Mouse (Mus musculus) stomach, embryonic 15.5 days (tissue): ENCODE measurements around the gene Galnt10. TPM values are rescaled to one million over a fixed set of nuclear protein-coding genes. Genes with fewer than 3 reads are reported as not detected.

ENCODE experiments used
- ATAC-seq: fragments of 200-750 bp; cut with Nextera tagmentation; 2 replicates; pipeline ENCODE4 v1.8.0; 2017; ENCODE audit warnings: low read depth, moderate number of reproducible peaks, moderate TSS enrichment; ENCODE audit not compliant: insufficient read depth, low FRiP score
- H3K27ac ChIP-seq: fragments of 300-500 bp; sonication (generic); 2 replicates; pipeline ENCODE4 v1.5.1; 2015; ENCODE audit warnings: mild to moderate bottlenecking, inconsistent platforms
- H3K27me3 ChIP-seq: fragments of 300-500 bp; sonication (generic); replicated peaks from 2 replicates; pipeline ENCODE4 v1.6.1; 2015; ENCODE audit warnings: inconsistent platforms
- H3K36me3 ChIP-seq: fragments of 300-500 bp; sonication (generic); 2 replicates; pipeline ENCODE4 v1.6.1; 2015; ENCODE audit warnings: inconsistent platforms
- H3K4me1 ChIP-seq: fragments of 300-500 bp; sonication (generic); 2 replicates; pipeline ENCODE4 v1.6.1; 2015; ENCODE audit warnings: inconsistent platforms
- H3K4me2 ChIP-seq: fragments of 300-500 bp; sonication (generic); 2 replicates; pipeline ENCODE4 v1.6.1; 2015; ENCODE audit warnings: mild to moderate bottlenecking, inconsistent platforms
- H3K4me3 ChIP-seq: fragments of 300-500 bp; sonication (generic); replicated peaks from 2 replicates; pipeline ENCODE4 v1.5.1; 2015; ENCODE audit warnings: inconsistent platforms
- H3K9ac ChIP-seq: fragments of 300-500 bp; sonication (generic); 2 replicates; pipeline ENCODE4 v1.6.1; 2015; ENCODE audit warnings: inconsistent platforms
- H3K9me3 ChIP-seq: fragments of 300-500 bp; sonication (generic); 2 replicates; pipeline ENCODE4 v1.6.1; 2016; ENCODE audit warnings: inconsistent platforms
- WGBS: fragments of 180-500 bp; shearing (Covaris S2); methylation state at CpG from one replicate; pipeline ENCODE4 v1.1.7; 2015; 5-methylcytosine and 5-hydroxymethylcytosine counted together
- polyA plus RNA-seq: library from polyadenylated mRNA; unstranded; fragments of >200 nt; fragmentation: Nextera tagmentation; extraction: Ambion mirVana; gene quantifications from 2 replicates; pipeline ENCODE4 v1.2.1, GENCODE M21; 2015

The Galnt10 gene
- polyA plus RNA-seq, 1 experiment from 2014 or later: 19.8 TPM

- Histone ChIP-seq H3K27ac (no peak overlapping the region), H3K4me1 (peaks cover 5% of the 10 kb centered on the region; the same call in 1 of the 2 replicates), H3K27me3 (no peaks in the 10 kb centered on the region), H3K36me3 (no peaks in the 10 kb centered on the region), H3K4me3 (no peak overlapping the region), H3K9me3 (no peaks in the 10 kb centered on the region), H3K9ac (no peak overlapping the region), H3K4me2 (no peak overlapping the region)
- ATAC-seq: no peak
- WGBS: 50% methylated on average over 17 of the region's 17 CpGs
Observed at GRCm38 (mm10) chr11:57696207-57696676, 51.0 kb downstream of the Galnt10 start.

- 65% methylated on average over 5 of the region's 5 CpGs for WGBS
Observed at GRCm38 (mm10) chr11:57696807-57697251, 51.6 kb downstream of the Galnt10 start.

GRCm38 (mm10) chr11:57700114-57700513 lies 54.9 kb downstream of the Galnt10 start:
- Histone ChIP-seq H3K27ac (no peak overlapping the region), H3K36me3 (no peaks in the 10 kb centered on the region), H3K4me3 (no peak overlapping the region), H3K4me2 (no peak overlapping the region), H3K4me1 (0 out of 2 replicates have a peak, but pooled peaks cover 5% of the 10 kb centered on the region), H3K9me3 (no peaks in the 10 kb centered on the region), H3K27me3 (no peaks in the 10 kb centered on the region), H3K9ac (no peak overlapping the region)
- 90% methylated on average over 7 of the region's 7 CpGs for WGBS
- ATAC-seq: no peak

More at GRCm38 (mm10) chr11:57696807-57697251, 51.6 kb downstream of the Galnt10 start:
- Histone ChIP-seq H3K4me3 (no peak overlapping the region), H3K36me3 (no peaks in the 10 kb centered on the region), H3K4me2 (no peak overlapping the region), H3K9me3 (no peaks in the 10 kb centered on the region), H3K27ac (no peak overlapping the region), H3K9ac (no peak overlapping the region), H3K4me1 (peaks cover 5% of the 10 kb centered on the region; the same call in 1 of the 2 replicates), H3K27me3 (no peaks in the 10 kb centered on the region)
- ATAC-seq: no peak

GRCm38 (mm10) chr11:57701193-57701925 lies 56.1 kb downstream of the Galnt10 start:
- ATAC-seq: peak; percentile 43; the same call in 1 of the 2 replicates
- Histone ChIP-seq H3K27ac (peak overlapping the region; percentile 21; the same call in 1 of the 2 replicates), H3K36me3 (no peaks in the 10 kb centered on the region), H3K4me3 (no peak overlapping the region), H3K4me2 (no peak overlapping the region), H3K9me3 (no peaks in the 10 kb centered on the region), H3K27me3 (no peaks in the 10 kb centered on the region), H3K9ac (no peak overlapping the region), H3K4me1 (0 out of 2 replicates have a peak, but pooled peaks cover 5% of the 10 kb centered on the region)
- WGBS: 69% methylated on average over 11 of the region's 11 CpGs

GRCm38 (mm10) chr11:57701956-57702355 lies 56.7 kb downstream of the Galnt10 start:
- H3K4me2 ChIP-seq: no peak overlapping the region
- no peak for ATAC-seq
- WGBS: 53% methylated on average over 5 of the region's 5 CpGs
- H3K9me3 ChIP-seq: no peaks in the 10 kb centered on the region
- H3K9ac ChIP-seq: no peak overlapping the region
- no peak overlapping the region for H3K4me3 ChIP-seq
- H3K27me3 ChIP-seq: no peaks in the 10 kb centered on the region
- H3K27ac ChIP-seq: peak overlapping the region; percentile 21; the same call in 1 of the 2 replicates
- 0 out of 2 replicates have a peak, but pooled peaks cover 4% of the 10 kb centered on the region for H3K4me1 ChIP-seq
- no peaks in the 10 kb centered on the region for H3K36me3 ChIP-seq

- no peak for ATAC-seq
- Histone ChIP-seq H3K4me3 (no peak overlapping the region), H3K27me3 (no peaks in the 10 kb centered on the region), H3K36me3 (no peaks in the 10 kb centered on the region), H3K4me2 (no peak overlapping the region), H3K27ac (no peak overlapping the region), H3K9ac (no peak overlapping the region), H3K4me1 (no peaks in the 10 kb centered on the region; the same call in 1 of the 2 replicates), H3K9me3 (no peaks in the 10 kb centered on the region)
- 87% methylated on average over 1 of the region's 1 CpGs for WGBS
Observed at GRCm38 (mm10) chr11:57706620-57707019, 61.4 kb downstream of the Galnt10 start.

- H3K27ac ChIP-seq: no peak overlapping the region
- no peaks in the 10 kb centered on the region for H3K36me3 ChIP-seq
- no peaks in the 10 kb centered on the region; the same call in 1 of the 2 replicates for H3K4me1 ChIP-seq
- no peak overlapping the region for H3K9ac ChIP-seq
- H3K4me3 ChIP-seq: no peak overlapping the region
- no peak overlapping the region for H3K4me2 ChIP-seq
- H3K27me3 ChIP-seq: no peaks in the 10 kb centered on the region
- H3K9me3 ChIP-seq: no peaks in the 10 kb centered on the region
- 84% methylated on average over 5 of the region's 5 CpGs for WGBS
- ATAC-seq: peak; percentile 47; the same call in 1 of the 2 replicates
Observed at GRCm38 (mm10) chr11:57707114-57707798, 62.0 kb downstream of the Galnt10 start.

- WGBS: 67% methylated on average over 22 of the region's 22 CpGs
- Histone ChIP-seq H3K36me3 (no peaks in the 10 kb centered on the region), H3K4me2 (no peak overlapping the region), H3K9ac (no peak overlapping the region), H3K9me3 (no peaks in the 10 kb centered on the region), H3K4me1 (no peaks in the 10 kb centered on the region; the same call in 1 of the 2 replicates), H3K27me3 (no peaks in the 10 kb centered on the region), H3K4me3 (no peak overlapping the region), H3K27ac (no peak overlapping the region; the same call in 1 of the 2 replicates)
- 0 out of 2 replicates have a peak, but pooled peaks have one; percentile 3 for ATAC-seq
Observed at GRCm38 (mm10) chr11:57708174-57709154, 63.2 kb downstream of the Galnt10 start.

- no peak for ATAC-seq
- no peak overlapping the region for H3K27ac ChIP-seq
- H3K36me3 ChIP-seq: no peaks in the 10 kb centered on the region
- H3K9ac ChIP-seq: no peak overlapping the region
- no peaks in the 10 kb centered on the region; the same call in 1 of the 2 replicates for H3K4me1 ChIP-seq
- H3K9me3 ChIP-seq: no peaks in the 10 kb centered on the region
- H3K4me2 ChIP-seq: no peak overlapping the region
- WGBS: 59% methylated on average over 6 of the region's 6 CpGs
- H3K27me3 ChIP-seq: no peaks in the 10 kb centered on the region
- no peak overlapping the region for H3K4me3 ChIP-seq
Observed at GRCm38 (mm10) chr11:57713960-57714359, 68.7 kb downstream of the Galnt10 start.

- ATAC-seq: no peak
- no peaks in the 10 kb centered on the region for H3K9me3 ChIP-seq
- no peak overlapping the region for H3K4me2 ChIP-seq
Observed at GRCm38 (mm10) chr11:57716721-57717120, 71.5 kb downstream of the Galnt10 start.

GRCm38 (mm10) chr11:57717432-57717831 lies 72.2 kb downstream of the Galnt10 start:
- Histone ChIP-seq H3K27ac (no peak overlapping the region), H3K9me3 (no peaks in the 10 kb centered on the region), H3K4me3 (no peak overlapping the region), H3K9ac (no peak overlapping the region), H3K4me1 (peaks cover 10% of the 10 kb centered on the region), H3K27me3 (no peaks in the 10 kb centered on the region), H3K4me2 (no peak overlapping the region), H3K36me3 (no peaks in the 10 kb centered on the region)
- no peak for ATAC-seq
- WGBS: 58% methylated on average over 3 of the region's 3 CpGs

More at GRCm38 (mm10) chr11:57716721-57717120, 71.5 kb downstream of the Galnt10 start:
- no peaks in the 10 kb centered on the region for H3K36me3 ChIP-seq
- H3K4me1 ChIP-seq: peaks cover 10% of the 10 kb centered on the region
- WGBS: 78% methylated on average over 3 of the region's 3 CpGs
- no peak overlapping the region for H3K4me3 ChIP-seq
- no peak overlapping the region for H3K27ac ChIP-seq
- H3K9ac ChIP-seq: no peak overlapping the region
- H3K27me3 ChIP-seq: no peaks in the 10 kb centered on the region
